Mouse (Mus musculus): ENCODE data around the gene AU040320.

The AU040320 gene

GRCm38 (mm10) chr4:126753268-126754230, at the start of gene AU040320, which contains the start of gene Ncdn:
Gene AU040320 (plus strand): TSS chr4:126753544.
Gene Ncdn (minus strand): TSS chr4:126753438.
- peak; percentile 98 for DNase-seq

DNA sequence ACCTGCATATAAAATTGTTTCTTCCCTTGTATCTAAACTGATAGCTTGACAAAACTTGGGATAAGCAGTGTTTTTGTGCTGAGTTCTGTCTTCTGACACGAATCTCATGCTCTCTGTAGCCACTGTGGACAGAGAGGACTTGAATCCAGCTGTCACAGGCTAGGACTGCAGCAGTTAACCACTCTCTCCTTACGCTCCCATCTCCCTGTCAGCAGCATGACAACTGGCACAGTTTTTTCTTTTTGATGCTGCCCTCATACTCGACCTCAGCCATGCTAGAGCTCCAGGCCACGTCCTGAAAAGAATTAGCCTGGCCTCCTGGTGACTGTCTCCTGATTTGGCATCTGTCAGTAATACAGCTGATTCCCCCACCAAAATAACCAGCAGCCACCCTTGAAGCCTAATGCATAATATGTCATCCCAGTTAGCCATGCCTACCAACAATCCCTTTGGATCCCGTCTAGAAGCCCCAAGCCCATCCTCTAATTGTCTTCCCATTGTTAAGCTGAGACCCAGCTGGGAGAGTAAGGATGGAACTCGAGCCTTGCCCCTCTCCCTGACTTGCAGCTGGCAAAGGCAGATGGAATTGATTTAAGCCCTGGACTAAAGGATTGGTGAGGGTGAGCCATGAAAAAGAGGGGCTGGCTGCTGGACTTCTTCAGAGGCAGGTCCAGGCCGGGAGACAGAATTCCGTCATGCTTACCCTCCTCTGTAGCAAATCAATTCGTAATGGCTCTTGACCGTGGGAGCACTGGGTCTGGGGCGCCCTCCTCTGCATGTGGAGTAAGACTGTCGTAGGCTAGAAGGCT, 46.5 kb upstream of the AU040320 start:
- peak; percentile 14 for DNase-seq

GRCm38 (mm10) chr4:126707439-126707826, 45.9 kb upstream of the AU040320 start:
- no peak for DNase-seq

DNA sequence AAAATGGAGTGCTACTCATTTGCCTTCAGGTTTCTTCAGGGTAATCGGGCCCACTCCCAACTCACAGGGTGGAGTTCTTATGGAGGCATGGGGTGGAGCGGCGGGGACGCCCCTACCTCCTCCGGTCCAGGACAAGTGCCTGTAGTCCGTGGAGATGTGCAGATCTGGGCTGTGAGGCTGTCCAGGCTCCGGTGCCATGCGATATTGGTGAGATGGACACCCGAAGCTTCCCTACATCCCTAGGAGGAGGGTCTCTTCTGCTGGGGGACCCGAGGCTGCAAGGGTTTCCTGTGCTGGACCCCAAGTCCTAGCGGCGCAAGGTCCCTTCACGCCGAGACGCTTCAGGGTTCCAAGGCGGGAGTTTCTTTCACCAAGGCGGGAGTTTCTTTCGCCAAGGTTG, 21.2 kb upstream of the AU040320 start:
- no peak for DNase-seq

DNA sequence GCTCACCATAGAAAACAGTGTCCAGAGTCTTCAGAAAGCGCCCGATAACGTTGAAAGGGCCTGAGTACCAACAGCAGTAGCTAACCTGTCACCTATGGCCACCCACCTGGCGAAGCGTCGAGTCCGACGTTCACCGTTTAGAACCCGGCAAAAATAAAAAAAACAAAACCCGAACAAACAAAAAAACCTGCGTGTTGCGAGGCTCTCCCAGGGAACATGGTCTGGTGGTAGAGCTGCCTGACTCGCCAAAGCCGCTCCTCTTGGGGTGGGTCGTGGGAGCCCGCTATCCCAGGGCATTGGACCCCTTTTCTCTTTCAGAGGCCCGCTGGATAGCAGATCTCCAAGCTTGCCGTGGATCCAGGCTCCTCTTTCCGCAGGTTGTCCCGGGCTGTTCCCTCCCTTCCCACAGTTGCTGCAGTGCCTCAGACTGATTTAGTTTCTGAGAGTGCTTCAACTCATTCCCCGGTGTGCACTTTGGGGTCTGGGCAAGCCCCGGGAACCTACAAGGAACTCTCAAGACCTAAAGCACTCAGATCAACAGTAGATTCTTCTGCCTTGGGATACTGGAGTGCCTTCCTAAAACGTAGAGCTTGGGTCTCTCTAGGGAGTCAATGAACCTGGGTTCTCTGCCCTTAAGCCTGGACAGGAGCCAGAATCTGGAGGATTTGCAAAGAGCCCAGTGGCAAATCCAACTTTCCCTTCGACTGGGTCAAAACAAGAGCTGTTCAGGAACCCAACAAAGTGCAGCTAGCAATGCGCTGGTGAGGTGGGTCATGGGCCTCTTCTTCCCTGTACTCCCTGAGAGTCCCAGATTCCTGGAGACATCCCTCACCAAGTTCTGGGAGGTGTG, 20.6 kb upstream of the AU040320 start:
- DNase-seq, result no peak

DNA sequence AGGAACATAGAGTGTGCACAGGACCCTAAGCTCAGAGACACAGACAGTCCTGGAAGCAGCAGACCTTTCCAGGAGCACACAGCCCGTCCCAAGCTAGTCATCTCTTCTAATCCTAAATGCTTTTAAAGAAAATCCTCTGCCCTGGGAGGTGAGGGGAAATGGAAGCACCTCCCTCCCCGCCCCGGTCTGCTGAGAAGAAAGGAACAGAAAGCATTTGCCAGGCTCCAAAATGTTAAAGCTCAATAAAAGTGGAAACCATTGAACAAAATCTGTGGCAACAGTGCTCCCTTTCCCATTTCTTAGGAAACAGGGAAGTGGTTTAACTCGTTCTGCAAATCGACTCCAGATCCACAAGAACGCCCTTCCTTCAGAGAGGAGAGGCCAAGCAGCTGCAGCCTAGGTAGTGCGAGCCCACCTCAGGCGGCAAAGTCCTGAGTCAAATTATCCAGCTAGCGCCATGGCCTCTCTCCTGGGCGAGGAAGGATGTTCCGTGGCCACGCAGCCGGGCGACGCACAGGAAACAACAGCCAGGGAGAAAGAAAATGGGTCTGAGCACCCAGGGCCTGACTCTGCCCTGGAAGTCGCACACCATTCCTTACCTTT, 19.2 kb upstream of the AU040320 start:
- DNase-seq, result no peak

DNA sequence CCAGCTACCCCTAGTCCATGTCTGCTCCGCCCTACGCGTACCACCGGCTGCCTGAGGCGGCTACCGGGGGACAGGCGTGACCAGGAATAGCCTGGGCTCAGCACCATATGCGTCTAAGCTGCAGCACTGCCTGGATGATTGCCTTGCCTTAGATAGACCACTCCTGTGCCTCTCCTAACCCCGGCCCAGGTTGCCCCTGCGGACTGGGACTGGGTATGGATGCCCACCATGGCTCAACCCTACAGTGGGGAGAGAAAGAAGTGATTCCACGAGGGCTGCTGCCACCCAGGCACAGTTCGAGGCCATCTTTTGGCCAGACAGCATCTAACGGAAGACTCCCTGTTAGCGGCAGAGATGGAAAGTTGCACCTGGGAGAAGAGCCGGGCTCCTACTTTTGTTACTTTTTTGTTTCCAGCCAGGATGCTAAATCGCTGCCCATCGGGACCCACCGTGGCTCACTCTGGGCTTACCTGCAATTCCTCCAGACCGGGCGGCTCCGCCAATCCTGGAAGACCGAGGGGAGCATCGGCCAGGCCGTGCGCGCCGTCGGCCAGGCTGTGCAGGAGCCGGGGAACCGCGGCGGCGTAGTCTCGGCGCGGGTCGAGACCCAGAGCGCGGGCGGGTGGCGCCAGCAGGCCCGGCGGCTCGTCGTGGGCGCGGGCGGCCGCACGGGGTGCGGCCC, 18.5 kb upstream of the AU040320 start:
- DNase-seq, result peak; percentile 31

- DNase-seq, result peak; percentile 38
Observed at GRCm38 (mm10) chr4:126735382-126736000, 17.9 kb upstream of the AU040320 start.

GRCm38 (mm10) chr4:126736001-126736414, 17.3 kb upstream of the AU040320 start, which contains the start of gene Tfap2e:
Gene Tfap2e (minus strand): TSS chr4:126736240.
- DNase-seq, result peak; percentile 83

DNA sequence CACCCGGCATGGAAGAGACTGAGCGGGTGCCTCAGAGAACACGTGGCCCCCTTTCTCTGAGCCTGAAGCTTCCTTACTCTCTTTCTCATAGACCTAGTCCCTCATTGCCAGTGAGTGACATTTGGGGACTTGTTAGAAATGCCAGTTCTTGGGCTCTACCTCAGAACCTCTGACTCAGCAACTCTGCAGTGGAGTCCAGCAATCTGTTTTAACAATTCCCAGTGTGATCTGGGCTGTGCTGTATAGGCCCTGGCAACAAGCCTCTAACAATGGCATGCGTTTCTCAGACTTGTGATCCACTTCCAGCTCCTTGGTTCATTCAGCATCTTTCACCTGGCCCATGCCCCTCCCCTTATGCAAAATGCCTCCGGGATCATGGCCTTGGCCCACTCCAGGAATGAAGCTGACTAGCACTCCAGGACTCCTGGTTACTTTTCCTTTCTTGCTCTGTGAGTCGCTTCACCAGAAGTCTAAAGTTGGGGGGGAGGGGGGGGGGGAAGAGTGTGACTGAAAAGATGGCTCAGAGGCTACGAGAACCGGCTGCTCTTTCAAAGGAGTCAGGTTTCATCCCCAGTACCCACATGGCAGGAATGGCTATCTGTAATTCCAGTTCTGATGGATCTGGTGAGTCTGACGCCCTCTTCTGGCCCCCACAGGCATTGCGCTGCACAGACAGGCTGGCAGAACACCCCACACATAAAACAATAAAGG, 13.2 kb upstream of the AU040320 start:
- DNase-seq, result peak; percentile 37

- DNase-seq, result peak; percentile 88
Observed at GRCm38 (mm10) chr4:126741448-126741847, 11.9 kb upstream of the AU040320 start.

- DNase-seq, result no peak
Observed at GRCm38 (mm10) chr4:126742976-126743375, 10.4 kb upstream of the AU040320 start.

- DNase-seq, result peak; percentile 52
Observed at GRCm38 (mm10) chr4:126743713-126744112, 9.6 kb upstream of the AU040320 start.

- DNase-seq, result no peak
Observed at GRCm38 (mm10) chr4:126744831-126745230, 8.5 kb upstream of the AU040320 start.

- peak; percentile 77 for DNase-seq
Observed at GRCm38 (mm10) chr4:126745506-126746193, 7.7 kb upstream of the AU040320 start.

DNA sequence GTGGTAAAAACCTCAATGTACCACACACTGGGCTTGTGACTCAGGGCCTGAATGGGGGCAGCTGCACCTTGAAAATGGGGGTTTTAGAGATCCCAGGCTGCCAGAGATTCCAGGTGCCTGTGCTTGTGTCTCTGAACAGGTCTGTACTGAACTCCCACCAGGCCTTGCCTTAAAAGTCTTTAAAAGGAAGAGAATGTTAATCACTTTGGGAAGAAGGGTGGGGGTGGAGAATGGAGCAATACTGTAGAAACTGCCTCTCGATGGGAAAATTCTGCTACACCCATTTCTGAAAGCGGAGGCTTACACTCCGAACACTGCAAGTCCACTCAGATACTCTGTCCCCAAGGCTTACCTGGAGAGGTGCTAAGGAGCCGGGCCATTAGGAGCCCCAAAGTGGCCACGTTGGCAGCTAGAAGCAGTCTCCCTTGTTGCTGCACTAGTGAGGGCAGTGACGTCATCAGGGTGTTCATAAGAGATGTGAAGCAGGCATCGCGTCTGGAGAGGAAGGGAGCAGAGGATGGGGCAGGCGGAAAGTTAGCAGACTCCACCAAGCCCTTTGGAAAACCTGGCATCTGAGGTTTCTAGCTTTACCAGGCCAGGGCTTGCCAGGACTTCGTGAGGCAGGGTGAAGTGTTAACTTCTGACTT, 7.0 kb upstream of the AU040320 start:
- DNase-seq, result no peak

DNA sequence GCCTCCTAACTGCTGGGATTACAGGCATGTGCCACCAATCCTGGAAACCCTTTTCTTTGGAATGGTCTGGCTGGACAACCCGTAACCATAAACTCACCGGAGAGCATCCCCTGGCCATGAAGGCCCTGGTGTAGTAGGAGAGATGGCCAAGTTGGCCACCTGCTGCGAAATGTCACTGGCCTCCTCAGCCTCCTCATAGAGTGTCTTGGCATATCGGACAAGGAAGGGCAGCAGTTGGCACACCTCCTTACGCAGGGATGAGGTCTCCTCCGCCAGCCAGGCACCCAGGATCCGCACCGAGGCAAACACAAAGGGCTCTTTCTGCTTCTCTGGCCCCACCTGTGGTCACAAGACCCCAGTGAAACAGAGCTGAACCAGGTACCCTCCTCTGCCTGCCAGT, 5.0 kb upstream of the AU040320 start:
- DNase-seq, result no peak

GRCm38 (mm10) chr4:126749553-126749952, 3.8 kb upstream of the AU040320 start:
- DNase-seq, result no peak

DNA sequence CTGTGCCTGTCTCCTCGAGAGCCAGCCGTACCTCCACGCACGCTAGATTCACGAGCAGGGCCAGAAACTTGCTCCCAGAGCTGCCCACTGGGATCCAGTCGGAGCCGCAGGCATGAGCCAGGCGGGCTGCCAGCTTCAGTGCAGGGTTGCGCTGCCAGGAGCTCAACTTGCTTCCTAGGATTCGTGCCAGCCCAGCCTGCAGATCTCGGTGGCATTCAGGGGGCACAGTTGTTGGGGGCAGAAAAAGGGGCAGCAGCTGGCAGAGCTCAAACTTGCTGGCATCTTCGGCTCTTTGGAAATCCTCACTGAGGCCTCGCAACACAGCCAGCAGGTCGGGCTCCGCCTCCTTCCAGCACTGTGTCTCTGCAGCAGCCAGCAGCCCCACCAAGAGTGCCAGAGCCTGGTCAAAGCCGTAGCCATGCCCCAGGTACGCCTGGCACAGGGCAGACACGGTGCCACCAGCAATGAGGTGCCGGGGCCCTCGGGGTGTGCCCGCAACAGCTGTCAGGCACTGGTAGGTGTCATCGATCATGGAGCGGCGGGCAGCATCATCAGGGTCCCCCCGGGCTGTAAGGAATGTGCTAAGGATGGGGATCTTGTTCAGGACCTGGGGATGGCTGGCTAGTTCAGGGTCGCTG, 3.2 kb upstream of the AU040320 start:
- DNase-seq, result no peak
